Mouse (Mus musculus): ENCODE results near the gene Kiss1.
"Not testable (repeated sequence)": the region's sequence is repeated elsewhere in the genome, so short reads cannot be mapped to it uniquely, and the experiment has no call there.

The Kiss1 gene

DNA sequence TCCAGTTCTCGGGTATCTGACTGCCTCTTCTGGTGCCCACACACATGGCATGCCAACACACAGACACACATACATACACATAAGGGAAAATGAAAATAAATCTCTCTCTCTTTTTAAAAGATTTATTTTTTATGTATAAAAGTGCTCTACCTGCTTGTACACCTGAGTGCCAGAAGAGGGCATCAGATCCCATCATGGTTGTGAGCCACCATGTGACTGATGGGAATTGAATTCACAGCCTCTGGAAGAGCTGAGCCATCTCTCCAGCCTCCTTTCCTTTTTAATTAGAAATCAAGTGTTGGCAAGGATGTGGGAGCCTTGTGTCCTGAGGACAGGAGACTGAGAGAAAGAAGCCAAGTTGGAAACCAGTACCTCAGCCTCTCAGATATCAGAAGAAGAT, 4.5 kb upstream of the Kiss1 start:
- no peak for DNase-seq (ENCODE audit: low spot score in 2 of 2)

DNA sequence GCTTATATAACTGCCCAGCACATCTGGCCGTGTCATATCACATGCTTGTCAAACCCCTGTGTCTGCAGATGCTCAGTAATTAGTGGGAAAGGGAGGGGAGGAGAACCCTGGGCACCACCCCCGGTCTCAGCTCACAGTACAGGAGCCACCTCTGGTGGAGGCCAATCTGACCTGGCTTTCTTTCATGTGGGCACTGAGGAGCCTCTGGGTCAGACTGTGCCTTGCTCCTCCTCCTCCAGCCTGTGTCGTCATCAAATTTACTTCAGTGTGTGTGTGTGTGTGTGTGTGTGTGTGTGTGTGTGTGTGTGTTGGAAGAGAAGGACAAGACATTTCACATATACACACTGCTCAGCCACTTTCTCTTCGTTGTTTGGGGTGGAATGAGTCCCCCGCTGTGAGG, 1.7 kb downstream of the Kiss1 start:
- DNase-seq (ENCODE audit: low spot score in 2 of 2) = no peak

DNA sequence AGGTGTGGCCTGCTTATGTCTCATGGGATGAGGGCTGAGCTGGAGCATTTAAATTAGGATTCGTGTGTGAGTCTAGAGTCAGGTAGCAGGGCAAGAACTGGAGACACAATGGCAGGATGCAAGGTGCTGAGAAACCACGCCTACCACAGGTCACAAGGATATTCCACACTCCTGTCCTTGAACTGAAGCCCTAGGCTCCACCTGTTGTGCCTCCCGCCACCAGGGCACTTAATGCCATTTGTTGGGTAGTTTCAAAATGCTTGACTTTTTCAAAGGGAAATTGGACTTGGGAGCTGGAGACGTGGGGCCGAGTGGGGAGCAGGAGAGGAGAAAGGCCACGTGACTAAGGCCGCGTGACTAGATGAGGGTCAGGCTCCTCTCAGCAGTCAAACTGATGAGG, 4.3 kb downstream of the Kiss1 start:
- no peak for DNase-seq (ENCODE audit: low spot score in 2 of 2)

DNA sequence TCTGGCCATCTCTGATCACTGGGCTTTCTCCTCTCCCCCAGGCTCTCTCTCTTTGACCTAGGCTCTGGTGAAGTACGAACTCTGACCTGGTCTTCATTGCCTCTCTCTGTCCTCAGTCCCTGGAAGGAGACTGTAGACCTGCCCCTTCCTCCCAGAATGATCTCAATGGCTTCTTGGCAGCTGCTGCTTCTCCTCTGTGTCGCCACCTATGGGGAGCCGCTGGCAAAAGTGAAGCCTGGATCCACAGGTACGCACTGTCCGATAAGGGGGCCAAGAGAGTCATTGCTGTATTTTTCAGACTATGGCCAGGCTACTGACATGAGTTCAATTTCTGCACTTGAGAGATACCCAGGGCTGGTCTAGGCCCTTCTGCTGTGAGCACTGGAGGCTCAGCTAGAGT, 5.4 kb downstream of the Kiss1 start:
- DNase-seq (ENCODE audit: low spot score in 2 of 2) = no peak

DNA sequence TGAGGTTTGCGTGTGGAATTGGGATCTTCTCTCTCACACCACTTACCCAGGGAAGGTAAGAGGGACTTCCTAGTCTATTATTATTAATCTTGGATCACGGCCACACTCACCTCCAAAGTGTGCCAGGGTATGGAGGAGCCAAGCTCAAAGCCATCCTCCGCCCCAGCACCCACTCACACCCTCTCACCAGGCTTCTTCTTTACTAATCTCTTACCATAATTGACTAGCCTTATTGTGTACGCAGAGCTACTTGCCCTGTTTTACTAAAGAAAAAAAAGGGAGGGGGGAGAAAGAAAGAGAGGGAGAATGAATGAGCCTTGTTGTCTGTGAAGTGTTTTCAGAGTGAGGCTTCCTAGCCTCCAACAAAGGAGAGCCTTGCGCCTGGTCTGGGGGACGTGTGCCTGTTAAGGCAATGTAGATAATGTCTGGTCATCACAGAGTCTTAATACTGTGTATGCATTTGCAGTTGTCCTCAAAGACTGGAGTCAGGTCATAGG, 6.7 kb downstream of the Kiss1 start:
- DNase-seq (ENCODE audit: low spot score in 2 of 2) = no peak

DNA sequence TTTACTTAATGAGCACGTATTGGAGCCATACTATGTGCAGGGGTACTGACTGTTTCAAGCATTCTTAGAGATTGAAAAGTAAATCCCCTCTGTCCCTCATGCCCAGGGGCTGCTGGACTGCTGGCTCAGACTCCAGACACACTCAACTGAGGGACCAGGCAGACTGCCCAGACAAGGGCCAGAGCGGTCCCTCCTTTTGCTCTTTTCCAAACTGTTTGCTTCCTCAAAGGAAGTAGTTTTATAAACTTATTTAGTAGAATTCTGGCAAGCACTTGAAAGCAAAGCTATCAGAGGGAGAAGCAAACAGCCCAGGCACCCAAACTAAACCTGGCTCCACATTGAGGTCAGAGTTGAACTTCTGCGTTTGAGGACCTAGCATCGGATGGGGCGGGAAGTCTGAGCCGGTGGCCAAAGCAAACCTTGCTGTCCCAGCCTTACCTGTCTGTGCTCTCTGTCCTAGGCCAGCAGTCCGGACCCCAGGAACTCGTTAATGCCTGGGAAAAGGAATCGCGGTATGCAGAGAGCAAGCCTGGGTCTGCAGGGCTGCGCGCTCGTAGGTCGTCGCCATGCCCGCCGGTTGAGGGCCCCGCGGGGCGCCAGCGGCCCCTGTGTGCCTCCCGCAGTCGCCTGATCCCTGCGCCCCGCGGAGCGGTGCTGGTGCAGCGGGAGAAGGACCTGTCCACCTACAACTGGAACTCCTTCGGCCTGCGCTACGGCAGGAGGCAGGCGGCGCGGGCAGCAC, 7.4 kb downstream of the Kiss1 start:
- DNase-seq (ENCODE audit: low spot score in 2 of 2) = no peak

DNA sequence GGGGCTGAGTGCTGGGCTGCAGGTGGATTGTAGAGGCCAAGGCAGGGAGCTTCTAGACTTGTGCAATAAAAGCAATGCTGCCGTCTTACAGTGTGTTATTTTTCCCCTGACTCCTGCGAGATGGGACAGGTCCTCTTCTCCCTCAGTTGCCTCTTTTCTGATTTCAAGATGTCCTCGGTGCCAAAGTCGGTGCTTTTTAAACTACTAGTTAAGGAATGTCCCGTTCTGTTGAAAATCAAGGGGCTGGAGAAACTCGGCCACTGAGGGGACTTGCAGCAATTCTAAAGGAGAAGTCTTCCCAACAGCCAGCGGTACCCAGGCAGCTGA, 7.9 kb downstream of the Kiss1 start:
- DNase-seq (ENCODE audit: low spot score in 2 of 2) = no peak

DNA sequence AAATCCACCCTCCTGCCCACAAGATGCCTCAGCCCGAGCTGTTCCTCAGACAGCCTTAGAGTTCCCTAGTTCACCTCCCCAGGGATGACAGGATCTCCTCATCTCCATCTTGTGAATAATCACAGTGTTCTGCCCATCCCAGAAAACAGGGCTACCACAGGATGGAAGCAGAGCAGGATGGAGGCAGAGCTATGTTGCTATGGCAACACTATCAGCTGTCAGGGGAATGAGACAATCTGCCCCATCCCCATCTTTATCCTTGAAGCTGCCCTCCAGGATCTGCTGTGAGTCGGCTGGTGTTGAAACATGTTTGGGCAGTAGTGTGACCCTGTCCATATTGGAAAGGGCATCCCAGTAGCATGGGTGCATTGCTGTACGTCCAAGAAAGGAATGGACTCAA, 9.5 kb downstream of the Kiss1 start:
- no peak for DNase-seq (ENCODE audit: low spot score in 2 of 2)

DNA sequence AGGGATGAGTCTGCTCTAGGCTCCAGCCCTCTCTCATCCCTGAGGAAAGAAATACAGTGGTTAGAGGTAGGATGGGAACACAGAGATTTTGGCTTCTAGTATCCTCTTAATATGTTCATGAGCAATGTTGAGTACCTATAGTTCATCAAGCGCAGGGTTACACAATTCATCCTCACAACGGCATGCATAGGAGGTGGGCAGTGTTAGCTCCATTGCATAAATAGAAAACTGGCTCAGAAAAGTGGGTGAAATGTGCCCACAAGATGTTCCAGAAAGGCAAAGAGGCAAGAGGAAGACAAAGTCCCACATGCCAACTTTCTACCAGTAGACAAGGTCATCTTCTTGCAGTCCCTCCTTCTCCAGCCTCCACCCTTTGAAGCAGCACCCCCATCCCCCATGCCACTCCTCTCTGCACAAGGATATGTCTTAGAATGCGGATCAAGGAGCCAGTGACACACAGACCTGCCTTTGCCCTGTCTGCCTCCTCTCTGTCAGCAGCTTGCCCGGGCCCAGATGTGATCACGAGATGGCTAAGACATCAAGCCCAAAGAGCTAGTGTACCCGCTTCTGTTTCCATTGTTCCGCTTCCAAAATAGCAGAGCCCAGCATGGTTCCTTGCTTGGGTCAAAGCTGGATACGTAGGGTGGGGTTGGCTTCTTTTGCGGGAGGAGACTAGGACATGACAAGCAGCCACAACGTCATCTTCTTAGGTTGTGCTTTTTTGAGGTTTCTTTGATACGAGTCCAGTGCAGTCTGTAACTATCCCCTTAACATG, 11.2 kb downstream of the Kiss1 start:
- DNase-seq (ENCODE audit: low spot score in 2 of 2) = no peak

DNA sequence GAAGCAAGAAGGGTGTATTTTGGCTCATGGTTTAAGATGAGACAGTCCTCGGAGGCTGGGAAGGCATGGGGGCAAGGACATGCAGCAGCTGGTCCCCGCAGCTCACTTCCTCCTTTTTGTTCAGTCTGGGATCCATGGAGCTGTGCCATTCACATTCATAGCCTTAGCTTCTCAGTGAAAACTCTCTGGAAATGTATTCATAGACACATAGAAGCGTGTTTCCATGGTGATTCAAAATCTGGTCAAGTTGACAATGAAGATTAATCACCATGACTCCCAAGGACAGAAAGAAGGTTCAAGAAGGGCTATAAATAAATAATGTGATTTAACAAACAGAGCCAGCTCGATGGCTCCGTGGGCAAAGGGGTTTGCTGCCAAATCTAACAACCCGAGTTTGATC, 12.3 kb downstream of the Kiss1 start:
- no peak for DNase-seq (ENCODE audit: low spot score in 2 of 2)

DNA sequence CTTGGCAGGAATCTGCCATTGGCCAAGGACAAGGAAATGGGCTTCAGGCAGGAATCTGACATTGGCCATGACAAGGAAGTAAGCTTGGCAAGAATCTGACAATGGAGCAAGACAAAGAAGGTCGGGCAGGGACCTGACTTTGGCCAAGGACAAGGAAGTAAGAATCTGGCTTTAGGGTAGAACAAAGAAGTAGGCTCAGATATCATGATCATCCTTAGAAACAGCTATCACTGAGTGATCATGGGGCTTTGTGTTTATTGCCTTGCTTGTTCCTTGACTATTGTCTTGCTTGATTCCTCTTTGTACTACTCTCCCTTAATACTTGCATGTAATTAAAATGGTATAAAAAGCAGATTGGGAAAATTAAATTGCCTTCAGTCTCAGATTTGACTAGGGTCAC, 18.7 kb downstream of the Kiss1 start:
- not testable (repeated sequence) for DNase-seq (ENCODE audit: low spot score in 2 of 2)

DNA sequence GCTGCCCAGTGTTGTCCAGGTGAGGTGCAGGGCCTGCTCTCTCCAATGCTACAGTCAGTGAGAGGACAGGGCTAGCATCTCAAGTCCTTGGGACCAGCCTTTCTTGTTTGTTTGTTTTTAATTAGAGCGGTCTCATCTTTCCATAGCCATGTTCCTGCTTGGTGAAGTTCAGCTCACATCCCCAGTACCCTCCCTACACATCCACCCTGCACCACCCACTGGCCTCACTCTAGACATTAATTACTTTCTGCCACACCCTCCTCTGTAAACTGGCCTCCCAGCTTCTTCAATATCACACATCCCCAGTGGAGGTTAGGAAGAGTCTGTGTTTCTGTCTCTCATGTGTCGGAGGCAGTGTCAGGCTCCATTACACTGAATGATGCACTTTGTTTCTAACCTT, 22.7 kb downstream of the Kiss1 start:
- no peak for DNase-seq (ENCODE audit: low spot score in 2 of 2)

DNA sequence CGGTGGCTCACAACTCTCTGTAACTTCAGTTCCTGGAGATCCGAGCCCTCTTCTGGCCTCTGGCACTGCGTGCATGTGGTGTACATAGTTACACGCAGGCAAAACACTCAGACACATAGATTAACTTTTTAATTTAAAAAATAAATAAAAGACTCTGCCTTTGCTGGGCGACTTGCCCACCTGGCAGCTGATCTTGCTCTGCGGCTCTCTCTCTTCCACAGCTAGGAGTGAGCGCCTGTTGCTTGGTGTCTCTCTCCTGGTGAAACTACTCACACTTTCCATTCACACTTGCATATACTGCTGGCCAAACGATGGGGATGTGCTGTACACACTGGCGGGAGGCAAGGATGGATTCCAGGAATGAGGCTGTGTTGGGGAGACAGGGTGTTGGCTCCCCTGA, 24.9 kb downstream of the Kiss1 start:
- DNase-seq (ENCODE audit: low spot score in 2 of 2) = no peak

DNA sequence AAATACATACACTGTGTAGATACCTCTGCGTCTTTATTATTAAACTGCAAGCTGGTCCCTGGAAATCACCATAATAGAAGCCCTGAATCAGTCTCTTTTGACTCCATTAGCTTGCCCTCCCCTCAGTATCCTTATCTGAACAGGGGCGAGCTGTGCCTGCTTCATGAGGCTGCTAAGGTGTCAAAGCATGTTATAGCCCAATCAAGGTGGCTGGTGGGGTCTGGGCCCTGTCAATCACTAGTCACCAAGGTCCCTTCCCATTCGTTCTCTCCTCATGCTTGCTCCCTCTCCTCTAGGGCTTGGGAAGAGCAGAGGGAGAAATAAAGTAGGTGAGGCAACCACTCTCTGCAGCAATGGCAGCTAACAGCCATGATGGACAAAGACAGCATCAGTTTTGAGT, 25.6 kb downstream of the Kiss1 start:
- no peak for DNase-seq (ENCODE audit: low spot score in 2 of 2)

DNA sequence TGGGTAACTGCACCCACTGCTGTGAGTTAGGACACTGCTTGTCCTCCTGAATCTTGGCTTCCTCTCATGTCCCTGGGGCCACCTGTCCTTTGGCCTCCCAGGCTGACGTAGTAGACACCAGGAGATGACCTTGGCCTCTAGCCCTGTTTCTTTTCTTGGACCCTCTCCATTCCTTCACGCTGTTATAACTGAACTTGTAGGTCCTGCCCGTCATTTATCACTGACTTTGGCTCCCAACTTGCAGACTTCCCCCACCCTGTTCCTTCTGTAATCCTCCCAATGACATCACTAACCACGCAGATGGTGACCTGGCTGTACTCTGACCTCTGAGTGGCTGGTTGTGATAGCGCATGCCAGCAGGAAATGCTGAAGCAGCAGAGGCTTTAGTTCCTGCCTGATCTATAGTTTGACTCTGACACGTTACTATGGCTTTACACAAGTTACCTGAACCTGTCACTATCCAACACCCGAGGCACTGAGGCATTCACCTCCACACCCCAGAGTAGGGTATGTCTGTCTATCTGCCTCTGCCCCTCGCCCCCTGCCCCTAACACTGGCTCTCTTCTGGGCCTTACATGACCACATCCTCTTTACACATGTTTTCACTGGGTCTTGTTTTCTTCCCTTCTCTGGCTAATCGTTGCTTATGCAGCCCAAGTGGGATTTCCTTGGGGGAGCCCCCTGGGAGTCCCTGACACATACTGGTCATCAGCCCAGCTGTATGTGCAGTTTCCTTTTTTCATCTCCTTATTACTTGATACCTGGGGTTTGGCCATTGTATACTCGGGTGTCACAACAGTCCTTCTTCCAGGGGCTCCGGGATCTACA, 26.2 kb downstream of the Kiss1 start:
- no peak for DNase-seq (ENCODE audit: low spot score in 2 of 2)

DNA sequence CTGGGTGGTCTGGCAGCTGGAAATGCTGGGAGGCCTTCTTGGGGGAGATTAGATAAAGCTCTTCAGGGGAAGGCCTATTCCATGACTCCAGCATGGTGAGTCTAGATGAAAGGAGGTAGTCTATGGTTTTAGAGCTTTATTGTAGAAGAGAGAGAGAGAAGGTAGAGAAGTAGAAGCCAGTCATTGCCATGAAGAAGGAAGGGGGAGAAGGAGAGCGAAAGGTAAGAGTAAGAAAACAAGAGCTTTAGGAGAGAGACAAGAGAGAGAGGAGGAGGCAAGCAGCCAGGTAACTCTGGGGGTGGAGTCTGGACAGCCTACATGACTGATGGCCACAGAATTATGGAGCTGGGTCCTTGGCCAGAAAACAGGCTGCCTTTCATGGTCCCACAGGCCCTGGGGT, 28.5 kb downstream of the Kiss1 start, which contains the start of gene Ren1:
Gene Ren1, plus strand, starts transcription at position 301 of the 400 bp plus-strand sequence.
- DNase-seq (ENCODE audit: low spot score in 2 of 2) = no peak

DNA sequence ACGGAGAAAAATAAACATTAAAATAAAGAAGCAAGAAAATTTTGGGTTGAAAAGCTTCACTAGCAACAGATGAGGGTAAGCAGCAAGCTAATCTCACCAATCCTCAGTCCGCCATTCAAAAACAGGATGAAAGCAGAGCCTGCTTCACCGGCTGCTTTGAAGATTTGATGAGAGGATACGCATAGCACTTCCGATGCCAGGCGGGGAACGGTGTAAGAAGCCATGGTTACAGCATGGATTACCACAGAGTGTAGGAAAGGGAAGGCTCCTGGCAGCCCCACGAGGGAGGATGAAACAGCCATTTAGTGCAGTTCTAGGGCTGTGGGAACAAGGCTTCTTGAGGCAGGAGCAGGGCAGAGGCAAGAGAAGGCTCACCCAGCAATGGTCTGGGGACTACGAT, 30.1 kb downstream of the Kiss1 start:
- DNase-seq (ENCODE audit: low spot score in 2 of 2) = no peak

DNA sequence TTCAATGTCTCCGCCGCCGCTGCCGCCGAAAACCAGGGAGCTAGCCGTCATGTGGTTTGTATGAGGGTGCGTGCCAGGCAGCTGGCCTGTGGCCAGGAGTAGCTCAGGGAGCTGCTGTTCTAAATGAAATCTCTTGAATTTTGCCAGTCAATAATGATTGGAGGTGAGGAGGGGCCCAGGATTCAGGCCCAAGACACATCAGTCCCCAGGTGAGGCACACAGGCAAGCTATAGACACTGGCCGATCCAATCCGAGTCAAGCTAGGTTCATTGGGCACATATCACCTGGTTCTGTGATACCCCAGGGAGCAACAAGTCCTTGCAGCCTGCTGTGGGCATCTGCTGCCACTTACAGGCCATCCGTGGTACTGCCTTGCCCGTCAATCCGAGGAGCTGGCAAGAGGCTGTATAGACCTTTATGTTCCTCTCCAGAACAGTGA, 31.7 kb downstream of the Kiss1 start:
- DNase-seq (ENCODE audit: low spot score in 2 of 2) = peak; percentile 56 to 74

DNA sequence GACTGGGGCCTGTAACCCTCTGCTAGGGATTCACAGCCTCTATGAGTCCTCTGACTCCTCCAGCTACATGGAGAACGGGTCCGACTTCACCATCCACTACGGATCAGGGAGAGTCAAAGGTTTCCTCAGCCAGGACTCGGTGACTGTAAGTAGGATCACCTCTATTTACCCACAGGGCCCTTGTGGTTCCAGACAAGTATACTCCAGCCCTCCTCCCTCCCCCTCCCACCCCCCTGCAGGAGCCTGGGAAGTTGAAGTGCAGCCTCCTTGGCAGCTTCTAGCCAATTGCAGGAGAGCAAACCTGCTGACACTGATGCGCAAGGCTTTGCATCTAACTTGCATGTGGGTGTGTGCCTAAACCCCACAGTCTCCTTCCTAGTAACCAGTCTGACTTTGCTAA, 33.8 kb downstream of the Kiss1 start:
- DNase-seq (ENCODE audit: low spot score in 2 of 2) = no peak

DNA sequence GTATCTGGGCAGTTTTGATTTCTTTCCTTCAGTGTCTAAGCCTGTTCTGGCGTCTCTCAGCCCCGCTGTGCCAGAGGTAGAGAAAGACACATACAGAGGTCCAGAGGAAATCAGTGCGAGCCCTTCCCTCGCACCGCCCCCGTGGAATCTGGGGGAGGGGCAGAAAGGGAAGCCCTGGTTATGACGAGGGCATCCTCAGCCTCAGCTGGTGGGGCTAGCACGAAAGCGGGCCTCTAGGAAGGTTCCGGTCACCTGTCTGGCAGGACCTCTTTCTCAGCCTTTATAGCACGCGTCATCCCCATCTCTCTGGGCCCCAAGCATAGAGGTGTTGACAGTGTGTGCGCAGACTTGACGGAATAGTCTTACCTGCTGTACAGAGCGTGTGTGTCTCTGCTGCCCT, 34.2 kb downstream of the Kiss1 start:
- no peak for DNase-seq (ENCODE audit: low spot score in 2 of 2)

DNA sequence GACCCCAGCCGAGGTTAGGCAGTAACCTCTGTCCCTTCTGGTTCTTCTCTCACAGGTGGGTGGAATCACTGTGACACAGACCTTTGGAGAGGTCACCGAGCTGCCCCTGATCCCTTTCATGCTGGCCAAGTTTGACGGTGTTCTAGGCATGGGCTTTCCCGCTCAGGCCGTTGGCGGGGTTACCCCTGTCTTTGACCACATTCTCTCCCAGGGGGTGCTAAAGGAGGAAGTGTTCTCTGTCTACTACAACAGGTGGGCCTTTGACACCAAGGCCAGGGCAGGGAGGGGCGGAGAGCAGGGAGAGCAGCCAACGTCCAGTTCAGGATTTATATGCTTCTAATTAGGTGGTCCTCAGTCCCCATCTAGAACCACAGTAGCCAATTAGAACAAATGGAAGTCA, 34.7 kb downstream of the Kiss1 start:
- DNase-seq (ENCODE audit: low spot score in 2 of 2) = peak in 1 of 2 experiments; percentile 44

DNA sequence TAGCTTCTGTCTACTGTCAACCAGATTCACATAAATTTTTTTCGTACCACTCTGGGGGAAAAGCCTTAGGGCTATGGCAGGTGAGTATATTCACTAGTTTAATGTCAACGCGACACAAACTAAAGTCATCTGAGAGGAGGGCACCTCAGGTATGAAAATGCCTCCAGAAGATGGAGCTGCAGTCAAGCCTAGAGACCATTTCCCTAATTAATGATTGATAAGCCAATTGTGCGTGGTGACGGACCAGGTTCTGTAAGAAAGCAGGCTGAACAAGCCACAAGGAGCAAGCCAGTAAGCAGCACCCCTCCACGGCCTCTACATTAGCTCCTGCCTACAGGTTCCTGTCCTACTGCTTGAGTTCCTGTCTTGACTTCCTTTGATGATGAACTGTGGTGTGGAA, 39.3 kb downstream of the Kiss1 start:
- no peak for DNase-seq (ENCODE audit: low spot score in 2 of 2)
